Mouse (Mus musculus): ENCODE measurements around the gene Olfr895.

Olfr895 gene

GRCm38 (mm10) chr9:38267551-38267950, at the start of gene Olfr895:
Gene Olfr895, plus strand, starts transcription at chr9:38267851.
- no peak for DNase-seq (ENCODE audit: low read depth in 1 of 2, low spot score in 2 of 2)

GRCm38 (mm10) chr9:38252474-38252873, 15.2 kb upstream of the Olfr895 start, which contains the start of gene Olfr143:
Gene Olfr143, plus strand, starts transcription at chr9:38252774.
- DNase-seq (ENCODE audit: low read depth in 1 of 2, low spot score in 2 of 2), result no peak

GRCm38 (mm10) chr9:38290807-38291206, 23.2 kb downstream of the Olfr895 start, which contains the start of gene Olfr896-ps1:
Gene Olfr896-ps1, plus strand, starts transcription at chr9:38291107.
- DNase-seq (ENCODE audit: low read depth in 1 of 2, low spot score in 2 of 2), result no peak

Measured in monocyte, adult 2 months (primary cell).